Mouse (Mus musculus) bone marrow, adult 2 months (tissue): ENCODE data around the gene Itga9. TPM values are rescaled to one million over a fixed set of nuclear protein-coding genes. Genes with fewer than 3 reads are reported as not detected.

ENCODE experiments used
- H3K27ac ChIP-seq: fragments of 200-500 bp; 2 replicates; pipeline ENCODE4 v1.5.1; 2012; ENCODE audit warnings: low read depth, mild to moderate bottlenecking, control low read depth, inconsistent platforms, low read length; ENCODE audit not compliant: control insufficient read depth, poor library complexity, insufficient read depth
- H3K4me1 ChIP-seq: fragments of 200-500 bp; 2 replicates; pipeline ENCODE4 v1.6.1; 2011; ENCODE audit warnings: low read length; ENCODE audit not compliant: control insufficient read depth, insufficient read depth
- H3K4me3 ChIP-seq: fragments of 200-500 bp; replicated peaks from 2 replicates; pipeline ENCODE3; 2011; ENCODE audit warnings: mild to moderate bottlenecking, low read depth, low read length, control low read depth; ENCODE audit not compliant: control insufficient read depth
- CTCF ChIP-seq: fragments of 200-500 bp; IDR thresholded peaks from 2 replicates; pipeline ENCODE4 v1.5.1; 2011; ENCODE audit warnings: low read length, control low read depth; ENCODE audit not compliant: control insufficient read depth, insufficient read depth
- POLR2A ChIP-seq: fragments of 200-500 bp; IDR thresholded peaks from 2 replicates; pipeline ENCODE4 v1.6.1; 2011; ENCODE audit warnings: low read depth, mild to moderate bottlenecking, control low read depth, low read length, borderline replicate concordance; ENCODE audit not compliant: control insufficient read depth
- WGBS: fragments of 180-500 bp; shearing (Covaris S2); methylation state at CpG from one replicate; pipeline ENCODE4 v1.1.7; 2018; 5-methylcytosine and 5-hydroxymethylcytosine counted together
- polyA plus RNA-seq: library from polyadenylated mRNA; stranded (reverse); fragments of >200 nt; gene quantifications from 2 replicates; pipeline ENCODE4 v1.2.4, GENCODE M21; 2011; ENCODE audit warnings: low replicate concordance; ENCODE audit not compliant: missing spikeins, insufficient read depth, insufficient read length

Gene Itga9
- polyA plus RNA-seq, 1 experiment = 12.0 TPM

- Histone ChIP-seq H3K4me1 (peaks cover under 1% of the 10 kb centered on the region), H3K4me3 (no peak overlapping the region), H3K27ac (no peak overlapping the region)
- TF ChIP-seq POLR2A (no peak), CTCF (no peak)
- 90% methylated on average over 6 of the region's 6 CpGs for WGBS
These were observed 114.6 kb downstream of the Itga9 start for GRCm38 (mm10) chr9:118721056-118721455.

DNA sequence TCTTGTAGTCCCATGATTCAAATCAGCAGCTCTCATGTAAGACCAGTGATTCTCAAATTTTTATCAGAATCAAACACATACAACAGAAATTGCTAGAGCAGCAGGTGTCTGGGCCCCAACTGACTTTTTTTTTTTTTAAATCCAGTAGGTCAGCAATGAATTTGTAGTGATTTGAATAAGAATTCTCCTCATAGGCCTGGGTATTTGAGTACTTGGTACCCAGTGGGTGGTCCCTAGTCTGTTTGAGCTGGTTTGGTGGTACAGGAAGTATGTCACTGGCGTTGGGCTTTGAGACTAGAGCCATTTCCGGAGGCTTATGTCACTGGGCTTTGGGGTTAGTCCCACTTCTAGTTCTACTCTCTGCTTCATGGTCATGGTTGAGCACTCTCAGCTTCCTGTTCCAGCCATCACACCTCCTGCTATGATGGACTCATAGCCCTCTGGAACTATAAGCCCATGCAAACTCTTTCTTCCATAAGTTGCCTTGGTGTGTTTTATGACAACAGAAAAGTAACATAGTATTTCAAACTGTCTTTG is 116.4 kb downstream of the Itga9 start:
- Histone ChIP-seq H3K4me1 (peaks cover 5% of the 10 kb centered on the region), H3K27ac (no peak overlapping the region), H3K4me3 (no peak overlapping the region)
- TF ChIP-seq POLR2A (no peak), CTCF (no peak)
- WGBS = 39% methylated on average over 2 of the region's 2 CpGs

DNA sequence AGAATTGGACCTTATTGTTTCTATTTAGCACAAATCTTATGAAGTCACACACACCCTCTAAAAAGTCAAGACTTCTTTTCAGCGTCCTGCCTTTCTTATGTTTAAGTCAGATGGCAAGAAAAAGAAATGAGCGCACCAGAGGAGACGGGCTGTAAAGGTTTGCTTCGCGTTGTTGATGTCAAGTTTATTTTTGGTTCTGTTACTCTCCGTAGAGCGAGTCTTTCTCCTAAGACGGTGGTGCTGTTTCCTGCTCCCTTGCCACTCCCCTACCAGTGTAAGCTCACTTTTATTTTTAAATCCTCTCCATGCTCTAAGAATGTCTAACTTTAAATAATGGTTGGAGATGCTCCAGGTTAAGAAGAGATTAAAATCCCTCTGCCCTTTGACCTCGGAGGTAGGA is 118.6 kb downstream of the Itga9 start:
- Histone ChIP-seq H3K27ac (no peak overlapping the region), H3K4me1 (peaks cover 5% of the 10 kb centered on the region), H3K4me3 (no peak overlapping the region)
- WGBS = 31% methylated on average over 9 of the region's 9 CpGs
- TF ChIP-seq POLR2A (no peak), CTCF (no peak)

DNA sequence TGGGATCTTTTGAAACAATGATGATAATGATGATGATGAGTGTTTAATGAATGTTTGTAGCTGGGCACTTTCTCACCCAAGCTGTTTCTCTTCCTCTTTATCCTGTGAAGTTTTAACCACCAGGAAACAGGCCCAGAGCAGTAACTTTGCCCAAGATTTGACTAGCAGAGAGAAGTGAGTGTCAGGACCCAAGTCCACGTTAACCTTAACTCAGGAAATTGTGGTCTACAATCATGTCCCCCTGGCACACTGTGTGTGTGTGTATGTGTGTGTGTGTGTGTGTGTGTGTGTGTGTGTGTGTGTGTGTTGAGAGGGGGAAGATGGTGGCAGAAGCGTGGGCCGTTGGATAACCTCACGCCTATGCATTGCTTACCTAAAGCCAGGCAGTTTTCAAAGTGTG is 120.1 kb downstream of the Itga9 start:
- 7% methylated on average over 4 of the region's 4 CpGs for WGBS
- peaks cover 5% of the 10 kb centered on the region for H3K4me1 ChIP-seq
- TF ChIP-seq CTCF (no peak), POLR2A (no peak)
- H3K4me3 ChIP-seq = no peak overlapping the region
- no peak overlapping the region for H3K27ac ChIP-seq

DNA sequence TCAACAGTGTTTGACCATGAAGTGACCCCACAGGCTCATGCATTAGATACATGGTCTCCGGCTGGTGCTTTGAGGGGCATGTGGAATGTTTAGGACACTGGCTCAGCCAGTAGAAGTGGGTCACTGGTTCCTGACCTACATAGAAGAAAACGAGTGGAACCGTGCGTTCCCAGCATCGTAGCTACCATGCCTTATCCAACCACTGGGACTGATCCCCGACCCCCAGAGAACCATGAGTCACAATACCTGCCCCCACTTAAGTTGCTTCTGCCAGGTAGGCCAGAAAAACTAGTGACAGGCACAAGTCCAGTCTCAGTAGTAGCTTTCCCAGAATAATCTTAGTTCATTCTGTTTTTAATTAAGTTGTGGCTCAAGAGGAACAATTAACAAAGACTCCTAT is 121.8 kb downstream of the Itga9 start:
- WGBS = 83% methylated on average over 6 of the region's 6 CpGs
- TF ChIP-seq CTCF (no peak), POLR2A (no peak)
- peaks cover 5% of the 10 kb centered on the region for H3K4me1 ChIP-seq

DNA sequence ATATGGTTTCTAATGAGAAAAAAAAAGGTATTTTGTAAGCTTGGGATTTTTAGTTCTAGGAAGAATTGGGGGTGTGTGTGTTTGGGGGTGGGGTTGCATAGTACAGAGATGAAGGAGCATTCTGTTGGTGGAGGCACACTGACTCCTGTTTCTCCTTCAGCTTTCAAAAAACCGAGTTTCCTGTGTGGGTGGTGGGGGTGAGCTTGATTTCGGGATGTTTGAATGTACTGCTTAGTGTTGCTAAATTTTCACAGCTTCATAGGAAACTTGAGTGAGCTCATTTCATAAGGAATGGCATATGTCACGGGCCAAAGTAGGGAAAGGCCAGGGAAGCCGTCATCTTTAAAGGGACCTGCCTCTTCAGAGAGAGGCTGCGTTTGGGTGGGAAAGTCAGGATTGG is 122.5 kb downstream of the Itga9 start:
- peaks cover 5% of the 10 kb centered on the region for H3K4me1 ChIP-seq
- TF ChIP-seq POLR2A (no peak), CTCF (no peak)
- WGBS = 48% methylated on average over 5 of the region's 5 CpGs
- H3K27ac ChIP-seq = no peak overlapping the region
- no peak overlapping the region for H3K4me3 ChIP-seq

More for the DNA sequence above, 121.8 kb downstream of the Itga9 start:
- H3K4me3 ChIP-seq = no peak overlapping the region
- H3K27ac ChIP-seq = no peak overlapping the region

DNA sequence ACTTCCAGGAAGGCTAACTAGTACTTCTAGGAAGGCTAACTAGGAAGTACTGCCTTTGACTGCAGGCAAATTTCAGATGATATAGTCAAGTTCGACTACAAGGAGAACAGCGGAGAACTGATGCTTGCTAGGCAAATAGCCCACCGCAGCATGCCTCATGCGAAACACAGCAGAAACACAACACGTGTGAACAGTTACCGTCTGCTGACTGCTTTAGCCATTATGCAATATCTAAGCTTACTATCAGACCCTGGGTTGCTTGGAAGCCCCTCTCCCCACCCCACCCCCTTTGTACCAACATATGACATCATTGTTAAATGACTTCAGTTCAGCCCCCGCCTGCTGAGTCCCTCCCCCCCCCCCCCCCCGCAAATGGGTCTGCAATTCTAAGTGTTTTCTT is 123.7 kb downstream of the Itga9 start:
- WGBS = 89% methylated on average over 8 of the region's 8 CpGs
- Histone ChIP-seq H3K4me3 (no peak overlapping the region), H3K4me1 (peaks cover 5% of the 10 kb centered on the region), H3K27ac (no peak overlapping the region)
- TF ChIP-seq CTCF (no peak), POLR2A (no peak)

DNA sequence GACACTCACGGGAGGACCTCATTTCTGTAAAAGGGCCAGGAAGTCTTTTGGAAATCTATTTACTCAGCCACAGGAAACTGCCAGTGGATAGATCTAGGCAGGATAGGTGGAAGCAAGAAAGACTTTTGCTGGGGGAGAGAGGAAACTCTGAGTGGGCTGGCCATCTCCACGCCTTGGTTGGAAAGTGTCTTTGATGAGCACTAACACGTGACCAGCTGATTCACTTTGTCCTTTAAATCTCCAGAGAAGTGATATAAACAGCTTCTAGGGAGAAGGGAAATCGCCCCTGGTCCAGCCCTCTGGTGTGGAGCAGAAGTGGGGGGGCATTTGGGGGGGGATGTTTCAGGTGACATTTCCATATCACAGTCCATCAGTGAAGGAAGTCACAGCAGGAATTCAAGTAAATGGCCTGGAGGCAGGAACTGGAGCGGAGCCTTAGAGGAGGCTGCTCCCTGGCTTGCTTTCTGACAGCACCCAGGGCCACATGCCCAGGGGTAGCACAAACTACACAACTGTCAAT is 124.4 kb downstream of the Itga9 start:
- Histone ChIP-seq H3K27ac (peak overlapping the region; percentile 26; the same call in 1 of the 2 replicates), H3K4me3 (no peak overlapping the region), H3K4me1 (peaks cover 5% of the 10 kb centered on the region)
- TF ChIP-seq CTCF (no peak), POLR2A (no peak)
- WGBS = 59% methylated on average over 5 of the region's 5 CpGs

DNA sequence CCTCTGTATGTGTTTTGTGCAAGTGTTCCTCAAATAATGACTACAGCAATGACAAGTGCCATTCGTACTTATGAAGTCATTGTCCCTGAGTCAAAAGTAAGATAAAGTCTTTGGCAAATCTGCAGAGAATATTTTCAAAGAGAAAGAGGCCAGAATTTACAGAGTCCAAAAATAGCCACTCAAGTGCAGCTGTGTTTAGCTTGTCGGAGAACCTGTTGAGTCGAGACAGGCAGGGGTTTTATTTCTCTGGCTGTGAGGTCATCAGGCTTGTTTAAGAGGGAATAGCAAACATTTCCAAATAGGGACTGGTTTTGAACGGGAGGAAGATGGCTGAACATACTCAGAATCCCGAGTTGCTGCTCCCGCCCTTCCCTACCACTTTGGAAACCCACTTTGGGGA is 125.2 kb downstream of the Itga9 start:
- WGBS = 46% methylated on average over 6 of the region's 6 CpGs
- H3K4me3 ChIP-seq = no peak overlapping the region
- peaks cover 5% of the 10 kb centered on the region for H3K4me1 ChIP-seq
- TF ChIP-seq CTCF (no peak), POLR2A (no peak)
- peak overlapping the region; percentile 26; the same call in 1 of the 2 replicates for H3K27ac ChIP-seq
